Mouse (Mus musculus): ENCODE measurements around the gene Rgl3.

GRCm38 (mm10) chr9:22017208-22017825, 28.1 kb upstream of the Rgl3 start:
- TF ChIP-seq CTCF (IDR thresholded peaks at IDR 0.05; ENCODE audit: borderline replicate concordance, insufficient read depth, low read length): peak; percentile 4; the same call in 1 of the 2 replicates
- TF ChIP-seq POLR2A (IDR thresholded peaks at IDR 0.05; ENCODE audit: low read depth, low read length): no peak
